Mouse (Mus musculus) embryonic facial prominence, embryonic 11.5 days (tissue): ENCODE measurements at regions not wholly inside any gene's neighbourhood (a gene's known extent, or its start where the extent isn't known, plus 50 kb on each side); places are given as distances from the start of the nearest gene placed in this dataset.

Source experiments
- ATAC-seq: fragments of 200-750 bp; cut with Nextera tagmentation; replicated peaks from 2 replicates; pipeline ENCODE4 v1.8.0; 2017; ENCODE audit warnings: low read depth; ENCODE audit not compliant: insufficient number of reproducible peaks, low FRiP score, low TSS enrichment
- DNase-seq: peaks from one replicate; pipeline ENCODE4 v3.0.0-alpha.2; 2015; ENCODE audit warnings: low spot score
- H3K27ac ChIP-seq: fragments of 300-500 bp; sonication (generic); replicated peaks from 2 replicates; pipeline ENCODE4 v1.5.1; 2014; ENCODE audit warnings: mild to moderate bottlenecking, low read depth, low read length, control low read depth
- H3K27me3 ChIP-seq: fragments of 300-500 bp; sonication (generic); 2 replicates; pipeline ENCODE4 v1.6.1; 2014; ENCODE audit warnings: mild to moderate bottlenecking, low read length, moderate library complexity, mixed read lengths; ENCODE audit not compliant: control insufficient read depth, insufficient read depth
- H3K36me3 ChIP-seq: fragments of 300-500 bp; sonication (generic); replicated peaks from 2 replicates; pipeline ENCODE4 v1.6.1; 2014; ENCODE audit warnings: low read depth, mild to moderate bottlenecking, low read length, moderate library complexity, mixed read lengths; ENCODE audit not compliant: control insufficient read depth, insufficient read depth
- H3K4me1 ChIP-seq: fragments of 300-500 bp; sonication (generic); 2 replicates; pipeline ENCODE4 v1.6.1; 2014; ENCODE audit warnings: low read length, mixed read lengths; ENCODE audit not compliant: control insufficient read depth, insufficient read depth
- H3K4me2 ChIP-seq: fragments of 300-500 bp; sonication (generic); 2 replicates; pipeline ENCODE4 v1.6.1; 2014; ENCODE audit warnings: low read depth, mild to moderate bottlenecking, control low read depth, low read length, moderate library complexity
- H3K4me3 ChIP-seq: fragments of 300-500 bp; sonication (generic); 2 replicates; pipeline ENCODE4 v1.5.1; 2014; ENCODE audit warnings: low read depth, low read length, control low read depth
- H3K9ac ChIP-seq: fragments of 300-500 bp; sonication (generic); replicated peaks from 2 replicates; pipeline ENCODE4 v1.6.1; 2014; ENCODE audit warnings: mild to moderate bottlenecking, control low read depth, low read length
- H3K9me3 ChIP-seq: fragments of 300-500 bp; sonication (generic); replicated peaks from 2 replicates; pipeline ENCODE4 v1.6.1; 2016; ENCODE audit warnings: mild to moderate bottlenecking, low read length, inconsistent platforms, mixed read lengths; ENCODE audit not compliant: control insufficient read depth
- WGBS: fragments of 180-500 bp; shearing (Covaris S2); extraction: QIAGEN DNeasy Blood & Tissue Kit; methylation state at CpG from one replicate; pipeline ENCODE4 v1.1.7; 2014; 5-methylcytosine and 5-hydroxymethylcytosine counted together

DNA sequence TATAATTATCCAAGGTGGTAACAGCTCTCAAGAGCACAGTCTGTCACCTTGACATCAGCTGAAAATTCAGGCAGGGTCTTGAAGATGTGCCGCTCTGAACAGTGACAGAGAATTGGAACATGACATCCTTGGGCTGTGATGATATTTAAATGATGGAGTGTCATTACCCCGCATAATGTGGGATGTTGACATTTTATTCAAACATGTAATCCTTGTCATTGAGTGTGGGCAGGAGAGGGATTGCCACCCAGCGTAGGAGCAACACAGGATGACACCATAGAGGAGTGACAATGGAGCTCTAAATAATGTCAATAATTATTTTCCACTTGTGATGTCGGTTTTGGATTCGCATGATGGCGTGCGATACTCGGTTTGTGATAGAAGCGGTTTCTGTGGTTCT is 99.3 kb upstream of the Psmd7 start:
- H3K4me2 ChIP-seq = no peak overlapping the region
- no peaks in the 10 kb centered on the region for H3K9me3 ChIP-seq
- no peak overlapping the region for H3K4me3 ChIP-seq
- no peak for DNase-seq
- no peaks in the 10 kb centered on the region for H3K27me3 ChIP-seq
- H3K9ac ChIP-seq = no peak overlapping the region
- WGBS = 96% methylated on average over 9 of the region's 9 CpGs
- H3K36me3 ChIP-seq = no peaks in the 10 kb centered on the region
- no peak for ATAC-seq
- H3K27ac ChIP-seq = no peak overlapping the region
- no peaks in the 10 kb centered on the region for H3K4me1 ChIP-seq

- Histone ChIP-seq H3K36me3 (no peaks in the 10 kb centered on the region), H3K9me3 (no peaks in the 10 kb centered on the region), H3K9ac (no peak overlapping the region), H3K27ac (no peak overlapping the region), H3K4me1 (no peaks in the 10 kb centered on the region), H3K27me3 (no peaks in the 10 kb centered on the region), H3K4me2 (no peak overlapping the region), H3K4me3 (no peak overlapping the region)
- ATAC-seq (no peak), DNase-seq (no peak)
- 77% methylated on average over 10 of the region's 10 CpGs for WGBS
Measured at GRCm38 (mm10) chr8:107689020-107689419, 100.8 kb upstream of the Psmd7 start.

- Histone ChIP-seq H3K27me3 (no peaks in the 10 kb centered on the region), H3K36me3 (no peaks in the 10 kb centered on the region), H3K9ac (no peak overlapping the region), H3K4me3 (no peak overlapping the region), H3K9me3 (no peaks in the 10 kb centered on the region), H3K27ac (no peak overlapping the region), H3K4me1 (no peaks in the 10 kb centered on the region), H3K4me2 (no peak overlapping the region)
- 85% methylated on average over 4 of the region's 4 CpGs for WGBS
- ATAC-seq (no peak), DNase-seq (no peak)
Measured at GRCm38 (mm10) chr8:107691251-107691650, 103.0 kb upstream of the Psmd7 start.

- no peak overlapping the region for H3K4me3 ChIP-seq
- WGBS = 80% methylated on average over 20 of the region's 20 CpGs
- no peaks in the 10 kb centered on the region for H3K4me1 ChIP-seq
- no peaks in the 10 kb centered on the region for H3K9me3 ChIP-seq
- H3K4me2 ChIP-seq = no peak overlapping the region
- H3K27ac ChIP-seq = no peak overlapping the region
- H3K27me3 ChIP-seq = no peaks in the 10 kb centered on the region
- no peaks in the 10 kb centered on the region for H3K36me3 ChIP-seq
- no peak overlapping the region for H3K9ac ChIP-seq
- no peak for ATAC-seq
- no peak for DNase-seq
Measured at GRCm38 (mm10) chr8:107696384-107697346, 108.4 kb upstream of the Psmd7 start.

DNA sequence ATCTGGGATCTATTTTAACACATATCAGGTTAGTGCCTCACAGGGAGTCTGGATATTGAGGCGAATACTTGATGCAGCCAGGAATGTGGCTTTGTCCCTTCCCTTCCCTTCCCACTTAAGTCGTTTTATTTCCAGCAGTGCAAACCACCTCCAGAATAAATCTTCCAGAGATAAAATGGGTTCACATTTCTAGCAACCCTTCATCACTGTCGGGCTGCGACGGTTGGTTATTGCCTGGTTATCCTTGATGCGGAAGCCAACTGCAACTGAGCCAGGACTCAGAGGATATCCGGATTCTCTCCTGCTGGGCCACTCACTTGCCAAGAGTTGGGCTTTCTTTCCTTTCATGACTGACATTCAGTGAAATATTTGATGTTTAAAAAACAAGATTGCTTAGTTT is 111.0 kb upstream of the Psmd7 start:
- Histone ChIP-seq H3K4me2 (no peak overlapping the region), H3K27ac (no peak overlapping the region), H3K36me3 (no peaks in the 10 kb centered on the region), H3K27me3 (no peaks in the 10 kb centered on the region), H3K9ac (no peak overlapping the region), H3K9me3 (no peaks in the 10 kb centered on the region), H3K4me3 (no peak overlapping the region), H3K4me1 (no peaks in the 10 kb centered on the region)
- WGBS = 47% methylated on average over 7 of the region's 7 CpGs
- ATAC-seq (no peak), DNase-seq (no peak)

DNA sequence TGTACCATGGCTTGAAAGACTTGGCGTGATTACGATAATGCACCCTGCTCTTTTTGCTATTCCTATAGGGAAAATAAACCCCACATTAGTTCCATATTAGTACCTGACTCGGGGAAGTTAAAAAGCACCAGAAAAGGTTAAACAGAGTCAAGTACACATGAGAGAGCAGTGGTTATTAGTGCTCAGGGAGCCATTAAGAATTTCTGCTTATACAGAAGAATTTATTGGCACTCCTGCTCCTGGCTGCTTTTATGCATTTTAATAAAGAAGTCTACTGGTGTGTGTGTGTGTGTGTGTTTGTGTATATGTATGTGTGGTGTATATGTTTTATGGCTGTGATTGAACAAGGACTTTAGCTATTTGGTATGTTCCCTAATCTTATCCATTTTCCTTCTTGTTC is 111.5 kb upstream of the Psmd7 start:
- ATAC-seq = no peak
- no peaks in the 10 kb centered on the region for H3K27me3 ChIP-seq
- H3K27ac ChIP-seq = no peak overlapping the region
- no peaks in the 10 kb centered on the region for H3K9me3 ChIP-seq
- H3K36me3 ChIP-seq = no peaks in the 10 kb centered on the region
- H3K4me1 ChIP-seq = no peaks in the 10 kb centered on the region
- H3K4me2 ChIP-seq = no peak overlapping the region
- 72% methylated on average over 3 of the region's 3 CpGs for WGBS
- DNase-seq = no peak
- no peak overlapping the region for H3K9ac ChIP-seq
- H3K4me3 ChIP-seq = no peak overlapping the region

- no peaks in the 10 kb centered on the region for H3K4me1 ChIP-seq
- no peaks in the 10 kb centered on the region for H3K9me3 ChIP-seq
- H3K9ac ChIP-seq = no peak overlapping the region
- H3K27me3 ChIP-seq = no peaks in the 10 kb centered on the region
- ATAC-seq (no peak), DNase-seq (no peak)
- no peak overlapping the region for H3K4me2 ChIP-seq
- H3K36me3 ChIP-seq = no peaks in the 10 kb centered on the region
- no peak overlapping the region for H3K27ac ChIP-seq
- H3K4me3 ChIP-seq = no peak overlapping the region
- 84% methylated on average over 10 of the region's 10 CpGs for WGBS
Measured at GRCm38 (mm10) chr8:107715901-107716300, 127.6 kb upstream of the Psmd7 start.

DNA sequence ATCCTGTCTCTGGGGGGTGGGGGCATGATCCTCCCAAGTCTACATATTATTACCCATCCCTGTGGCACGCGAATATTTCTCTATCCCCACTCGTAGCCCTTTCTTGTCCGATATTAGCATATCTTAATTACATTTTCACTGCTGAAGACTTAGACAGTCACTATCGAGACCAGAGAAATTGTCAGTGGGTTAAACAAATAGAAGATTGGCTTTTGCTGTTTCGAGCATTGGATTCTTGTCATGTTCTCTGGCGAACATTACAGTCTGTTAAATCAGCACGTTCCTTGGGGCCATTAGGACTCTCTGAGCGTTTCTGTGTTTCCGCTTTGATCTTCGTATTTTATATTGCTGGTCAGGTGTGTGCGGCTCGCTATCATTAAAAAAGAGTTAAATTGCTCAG is 129.6 kb upstream of the Psmd7 start:
- Histone ChIP-seq H3K36me3 (no peaks in the 10 kb centered on the region), H3K9ac (no peak overlapping the region), H3K27ac (no peak overlapping the region), H3K4me2 (no peak overlapping the region), H3K9me3 (no peaks in the 10 kb centered on the region), H3K4me3 (no peak overlapping the region), H3K27me3 (no peaks in the 10 kb centered on the region), H3K4me1 (no peaks in the 10 kb centered on the region)
- ATAC-seq (no peak), DNase-seq (no peak)
- 92% methylated on average over 13 of the region's 13 CpGs for WGBS
